Mouse (Mus musculus): ENCODE results near the gene Dnm3. TPM values are rescaled to one million over a fixed set of nuclear protein-coding genes. Genes with fewer than 3 reads are reported as not detected.

Dnm3 gene
- polyA plus RNA-seq, 1 experiment from 2014 or later: 6.5 TPM

DNA sequence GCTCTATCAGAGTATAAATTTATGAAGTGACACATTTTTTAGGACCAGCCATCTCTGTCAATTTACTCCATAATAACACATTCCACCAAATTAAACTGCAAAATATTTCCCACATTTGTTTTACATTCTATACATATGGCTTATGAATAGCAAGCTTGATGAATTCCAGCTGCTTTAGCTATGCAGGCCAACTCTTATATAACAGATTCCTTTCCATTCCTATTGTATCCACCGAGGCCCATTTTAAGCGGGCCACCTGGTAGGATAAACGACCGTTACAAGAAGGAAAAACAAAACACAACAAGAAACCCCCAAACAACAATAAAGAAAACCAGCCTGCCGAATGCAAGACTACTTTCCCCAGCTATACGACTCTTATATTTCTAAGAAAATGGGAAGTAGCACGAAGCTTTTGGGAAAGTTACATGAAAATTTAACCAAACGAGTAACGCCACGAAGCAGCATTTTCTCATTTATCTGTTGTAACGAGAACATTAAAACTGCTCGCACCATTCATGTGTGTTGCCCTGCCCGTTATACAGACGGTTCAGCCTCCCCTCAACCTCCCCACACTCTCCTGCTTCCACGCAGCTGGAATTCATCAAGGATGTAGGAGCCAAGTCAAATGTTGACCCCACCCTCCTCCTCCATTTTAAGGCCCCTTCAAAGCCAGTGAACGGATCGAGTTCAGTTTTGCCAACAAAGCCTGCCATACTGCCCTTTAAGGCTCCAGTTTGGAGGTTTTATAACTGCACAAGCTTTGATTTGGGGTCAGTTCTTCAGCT is 403.0 kb downstream of the Dnm3 start:
- WGBS: 46% methylated on average over 17 of the region's 17 CpGs
- Histone ChIP-seq H3K9ac (ENCODE audit: low read depth, low read length) (no peak overlapping the region), H3K4me2 (replicated peaks; ENCODE audit: low read depth, low read length) (no peak overlapping the region), H3K27me3 (ENCODE audit: control insufficient read depth, insufficient read depth, low read length) (no peaks in the 10 kb centered on the region), H3K27ac (ENCODE audit: low read depth, low read length) (peak overlapping the region; percentile 88), H3K9me3 (ENCODE audit: control insufficient read depth, low read length) (no peaks in the 10 kb centered on the region), H3K36me3 (ENCODE audit: control insufficient read depth, insufficient read depth, low read length) (no peaks in the 10 kb centered on the region), H3K4me1 (ENCODE audit: control insufficient read depth, insufficient read depth, low read length) (peaks cover 18% of the 10 kb centered on the region), H3K4me3 (ENCODE audit: low read length) (no peak overlapping the region)
- ATAC-seq (ENCODE audit: low FRiP score, low TSS enrichment): peak; percentile 55; the same call in 1 of the 2 replicates

DNA sequence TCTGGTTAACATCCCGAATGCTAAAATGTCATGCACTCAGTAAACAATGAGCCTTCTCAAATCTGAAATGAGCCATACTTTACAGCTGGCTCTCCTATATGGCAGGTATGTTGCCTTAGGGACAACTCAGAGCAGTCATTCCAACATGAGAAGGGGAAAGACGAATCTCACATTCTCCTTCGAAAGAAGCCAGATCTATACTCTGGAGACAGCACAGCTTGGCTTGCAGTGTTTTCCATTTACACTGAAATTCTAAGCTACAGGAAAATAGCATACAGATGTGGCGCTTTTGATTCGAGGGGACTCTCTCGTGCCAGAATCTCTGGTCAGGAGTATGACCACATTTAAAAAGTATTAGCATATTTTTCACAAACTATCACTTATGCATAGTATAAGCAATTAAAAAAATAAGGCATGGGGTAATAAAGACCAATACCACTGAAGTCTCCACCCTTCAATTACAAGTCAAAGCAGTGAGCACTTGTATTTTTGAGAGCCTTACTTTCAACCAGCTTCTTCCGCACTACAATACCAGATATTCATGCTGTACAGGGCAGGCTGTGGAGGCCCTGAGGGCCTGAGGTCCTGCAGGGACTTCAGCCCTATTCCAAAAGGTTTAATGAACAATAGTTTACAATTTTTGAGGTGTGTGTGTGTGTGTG is 404.8 kb downstream of the Dnm3 start:
- ATAC-seq (ENCODE audit: low FRiP score, low TSS enrichment): no peak
- peak overlapping the region; percentile 37; the same call in 1 of the 2 replicates for H3K27ac ChIP-seq (ENCODE audit: low read depth, low read length)
- WGBS: 80% methylated on average over 7 of the region's 7 CpGs
- no peaks in the 10 kb centered on the region for H3K36me3 ChIP-seq (ENCODE audit: control insufficient read depth, insufficient read depth, low read length)
- peaks cover 17% of the 10 kb centered on the region for H3K4me1 ChIP-seq (ENCODE audit: control insufficient read depth, insufficient read depth, low read length)
- H3K9ac ChIP-seq (ENCODE audit: low read depth, low read length): no peak overlapping the region
- H3K9me3 ChIP-seq (ENCODE audit: control insufficient read depth, low read length): no peaks in the 10 kb centered on the region
- H3K4me2 ChIP-seq (replicated peaks; ENCODE audit: low read depth, low read length): no peak overlapping the region
- no peaks in the 10 kb centered on the region for H3K27me3 ChIP-seq (ENCODE audit: control insufficient read depth, insufficient read depth, low read length)
- no peak overlapping the region for H3K4me3 ChIP-seq (ENCODE audit: low read length)

DNA sequence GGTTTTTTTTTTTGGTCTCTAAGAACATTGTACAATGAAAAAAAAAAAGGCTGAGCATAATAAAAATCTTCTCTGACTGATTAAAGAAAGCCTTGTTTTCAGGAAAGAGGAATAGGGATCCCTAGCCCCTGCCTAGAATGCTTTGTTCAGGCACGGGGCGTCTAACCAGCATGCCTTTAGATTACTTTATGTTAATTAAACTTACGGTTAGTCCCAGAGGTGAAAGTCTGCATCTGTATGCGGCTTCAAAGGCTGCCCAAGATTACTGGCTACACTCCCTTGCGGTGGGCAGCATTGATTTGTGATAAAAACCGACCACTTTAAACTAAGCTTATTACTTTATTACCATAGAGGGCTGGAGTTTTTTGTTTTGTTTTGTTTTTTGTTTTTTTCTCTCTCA is 424.2 kb downstream of the Dnm3 start:
- WGBS: 21% methylated on average over 6 of the region's 6 CpGs
- Histone ChIP-seq H3K4me1 (ENCODE audit: control insufficient read depth, insufficient read depth, low read length) (no peaks in the 10 kb centered on the region; the same call in 1 of the 2 replicates), H3K4me2 (replicated peaks; ENCODE audit: low read depth, low read length) (no peak overlapping the region), H3K27me3 (ENCODE audit: control insufficient read depth, insufficient read depth, low read length) (no peaks in the 10 kb centered on the region), H3K27ac (ENCODE audit: low read depth, low read length) (no peak overlapping the region), H3K36me3 (ENCODE audit: control insufficient read depth, insufficient read depth, low read length) (no peaks in the 10 kb centered on the region), H3K4me3 (ENCODE audit: low read length) (no peak overlapping the region), H3K9me3 (ENCODE audit: control insufficient read depth, low read length) (no peaks in the 10 kb centered on the region), H3K9ac (ENCODE audit: low read depth, low read length) (no peak overlapping the region)
- ATAC-seq (ENCODE audit: low FRiP score, low TSS enrichment): no peak

- ATAC-seq (ENCODE audit: low FRiP score, low TSS enrichment): no peak
- H3K4me3 ChIP-seq (ENCODE audit: low read length): no peak overlapping the region
- H3K4me1 ChIP-seq (ENCODE audit: control insufficient read depth, insufficient read depth, low read length): no peaks in the 10 kb centered on the region; the same call in 1 of the 2 replicates
- H3K9ac ChIP-seq (ENCODE audit: low read depth, low read length): no peak overlapping the region
- H3K9me3 ChIP-seq (ENCODE audit: control insufficient read depth, low read length): no peaks in the 10 kb centered on the region
- 47% methylated on average over 7 of the region's 7 CpGs for WGBS
- no peak overlapping the region for H3K4me2 ChIP-seq (replicated peaks; ENCODE audit: low read depth, low read length)
- no peaks in the 10 kb centered on the region for H3K27me3 ChIP-seq (ENCODE audit: control insufficient read depth, insufficient read depth, low read length)
- H3K36me3 ChIP-seq (ENCODE audit: control insufficient read depth, insufficient read depth, low read length): no peaks in the 10 kb centered on the region
- no peak overlapping the region for H3K27ac ChIP-seq (ENCODE audit: low read depth, low read length)
Measured at GRCm38 (mm10) chr1:162053186-162053585, 424.6 kb downstream of the Dnm3 start.

- ATAC-seq (ENCODE audit: low FRiP score, low TSS enrichment): no peak
- no peaks in the 10 kb centered on the region; the same call in 1 of the 2 replicates for H3K4me1 ChIP-seq (ENCODE audit: control insufficient read depth, insufficient read depth, low read length)
- 83% methylated on average over 6 of the region's 6 CpGs for WGBS
Measured at GRCm38 (mm10) chr1:162052755-162053154, 425.1 kb downstream of the Dnm3 start.

DNA sequence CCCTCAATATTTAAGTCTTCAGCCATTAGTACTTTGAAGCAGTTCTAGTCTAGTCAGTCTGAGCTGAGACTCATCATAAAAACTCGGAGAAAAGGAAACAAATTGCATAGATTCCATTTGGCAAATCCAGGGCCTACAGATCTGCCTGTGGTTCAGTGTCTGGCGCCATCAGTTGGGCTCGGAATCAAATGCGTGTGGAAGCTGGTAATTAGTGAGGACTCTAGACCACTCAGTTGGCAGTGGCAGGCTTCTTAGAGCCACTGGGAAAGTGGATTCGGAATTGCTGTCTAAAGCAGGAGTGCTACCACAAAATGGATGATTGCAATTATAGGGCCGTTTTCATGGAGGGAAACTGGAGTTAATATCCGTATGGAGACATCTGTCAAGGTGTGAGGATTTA is 425.7 kb downstream of the Dnm3 start:
- H3K27me3 ChIP-seq (ENCODE audit: control insufficient read depth, insufficient read depth, low read length): no peaks in the 10 kb centered on the region
- H3K27ac ChIP-seq (ENCODE audit: low read depth, low read length): no peak overlapping the region
- 80% methylated on average over 7 of the region's 7 CpGs for WGBS
- no peaks in the 10 kb centered on the region for H3K36me3 ChIP-seq (ENCODE audit: control insufficient read depth, insufficient read depth, low read length)
- no peak overlapping the region for H3K9ac ChIP-seq (ENCODE audit: low read depth, low read length)
- H3K4me3 ChIP-seq (ENCODE audit: low read length): no peak overlapping the region
- no peaks in the 10 kb centered on the region; the same call in 1 of the 2 replicates for H3K4me1 ChIP-seq (ENCODE audit: control insufficient read depth, insufficient read depth, low read length)
- H3K9me3 ChIP-seq (ENCODE audit: control insufficient read depth, low read length): no peaks in the 10 kb centered on the region
- no peak for ATAC-seq (ENCODE audit: low FRiP score, low TSS enrichment)
- no peak overlapping the region for H3K4me2 ChIP-seq (replicated peaks; ENCODE audit: low read depth, low read length)

More at GRCm38 (mm10) chr1:162052755-162053154, 425.1 kb downstream of the Dnm3 start:
- H3K36me3 ChIP-seq (ENCODE audit: control insufficient read depth, insufficient read depth, low read length): no peaks in the 10 kb centered on the region
- H3K4me3 ChIP-seq (ENCODE audit: low read length): no peak overlapping the region
- no peaks in the 10 kb centered on the region for H3K9me3 ChIP-seq (ENCODE audit: control insufficient read depth, low read length)
- no peaks in the 10 kb centered on the region for H3K27me3 ChIP-seq (ENCODE audit: control insufficient read depth, insufficient read depth, low read length)
- H3K9ac ChIP-seq (ENCODE audit: low read depth, low read length): no peak overlapping the region
- no peak overlapping the region for H3K27ac ChIP-seq (ENCODE audit: low read depth, low read length)
- no peak overlapping the region for H3K4me2 ChIP-seq (replicated peaks; ENCODE audit: low read depth, low read length)

GRCm38 (mm10) chr1:162051710-162052109 is 426.1 kb downstream of the Dnm3 start:
- Histone ChIP-seq H3K27me3 (ENCODE audit: control insufficient read depth, insufficient read depth, low read length) (no peaks in the 10 kb centered on the region), H3K4me2 (replicated peaks; ENCODE audit: low read depth, low read length) (no peak overlapping the region), H3K36me3 (ENCODE audit: control insufficient read depth, insufficient read depth, low read length) (no peaks in the 10 kb centered on the region), H3K4me3 (ENCODE audit: low read length) (no peak overlapping the region), H3K27ac (ENCODE audit: low read depth, low read length) (no peak overlapping the region), H3K9ac (ENCODE audit: low read depth, low read length) (no peak overlapping the region), H3K4me1 (ENCODE audit: control insufficient read depth, insufficient read depth, low read length) (no peaks in the 10 kb centered on the region; the same call in 1 of the 2 replicates), H3K9me3 (ENCODE audit: control insufficient read depth, low read length) (no peaks in the 10 kb centered on the region)
- no peak for ATAC-seq (ENCODE audit: low FRiP score, low TSS enrichment)
- WGBS: 87% methylated on average over 4 of the region's 4 CpGs

- H3K9ac ChIP-seq (ENCODE audit: low read depth, low read length): no peak overlapping the region
- no peak overlapping the region for H3K27ac ChIP-seq (ENCODE audit: low read depth, low read length)
- H3K27me3 ChIP-seq (ENCODE audit: control insufficient read depth, insufficient read depth, low read length): no peaks in the 10 kb centered on the region
- H3K4me1 ChIP-seq (ENCODE audit: control insufficient read depth, insufficient read depth, low read length): peaks cover 7% of the 10 kb centered on the region; the same call in 1 of the 2 replicates
- no peaks in the 10 kb centered on the region for H3K36me3 ChIP-seq (ENCODE audit: control insufficient read depth, insufficient read depth, low read length)
- H3K4me3 ChIP-seq (ENCODE audit: low read length): no peak overlapping the region
- no peak for ATAC-seq (ENCODE audit: low FRiP score, low TSS enrichment)
- no peaks in the 10 kb centered on the region for H3K9me3 ChIP-seq (ENCODE audit: control insufficient read depth, low read length)
- H3K4me2 ChIP-seq (replicated peaks; ENCODE audit: low read depth, low read length): no peak overlapping the region
- WGBS: 85% methylated on average over 7 of the region's 7 CpGs
Measured at GRCm38 (mm10) chr1:162047673-162048072, 430.2 kb downstream of the Dnm3 start.

Measured in kidney, embryonic 14.5 days (tissue).